Mouse (Mus musculus) limb, embryonic 14.5 days (tissue): ENCODE measurements around the gene Prkn. TPM values are rescaled to one million over a fixed set of nuclear protein-coding genes. Genes with fewer than 3 reads are reported as not detected.

ENCODE experiments used
- ATAC-seq: fragments of 200-750 bp; cut with Nextera tagmentation; 2 replicates; pipeline ENCODE4 v1.8.0; 2017; ENCODE audit warnings: low read depth, moderate number of reproducible peaks, moderate TSS enrichment; ENCODE audit not compliant: low FRiP score
- DNase-seq: peaks from one replicate; pipeline ENCODE4 v3.0.0-alpha.2; 2015; ENCODE audit warnings: low spot score
- H3K27ac ChIP-seq: fragments of 300-500 bp; sonication (generic); replicated peaks from 2 replicates; pipeline ENCODE4 v1.5.1; 2014; ENCODE audit warnings: low read depth, mild to moderate bottlenecking, low read length, moderate library complexity, mixed read lengths
- H3K27me3 ChIP-seq: fragments of 300-500 bp; sonication (generic); 2 replicates; pipeline ENCODE4 v1.6.1; 2014; ENCODE audit warnings: low read length, mixed read lengths; ENCODE audit not compliant: control insufficient read depth, insufficient read depth
- H3K36me3 ChIP-seq: fragments of 300-500 bp; sonication (generic); 2 replicates; pipeline ENCODE4 v1.6.1; 2014; ENCODE audit warnings: mild to moderate bottlenecking, low read length, moderate library complexity, mixed read lengths; ENCODE audit not compliant: control insufficient read depth, insufficient read depth
- H3K4me1 ChIP-seq: fragments of 300-500 bp; sonication (generic); 2 replicates; pipeline ENCODE4 v1.6.1; 2014; ENCODE audit warnings: antibody characterized with exemption, low read length, mixed read lengths; ENCODE audit not compliant: control insufficient read depth, insufficient read depth
- H3K4me2 ChIP-seq: fragments of 300-500 bp; sonication (generic); replicated peaks from 2 replicates; pipeline ENCODE4 v1.6.1; 2014; ENCODE audit warnings: low read depth, mild to moderate bottlenecking, low read length, moderate library complexity; ENCODE audit not compliant: severe bottlenecking
- H3K4me3 ChIP-seq: fragments of 300-500 bp; sonication (generic); replicated peaks from 2 replicates; pipeline ENCODE4 v1.5.1; 2014; ENCODE audit warnings: low read length
- H3K9ac ChIP-seq: fragments of 300-500 bp; sonication (generic); 2 replicates; pipeline ENCODE4 v1.6.1; 2014; ENCODE audit warnings: mild to moderate bottlenecking, low read depth, low read length, moderate library complexity; ENCODE audit not compliant: severe bottlenecking
- H3K9me3 ChIP-seq: fragments of 300-500 bp; sonication (generic); 2 replicates; pipeline ENCODE4 v1.6.1; 2016; ENCODE audit warnings: low read length; ENCODE audit not compliant: control insufficient read depth
- POLR2A ChIP-seq: fragments of 200-500 bp; IDR thresholded peaks from 2 replicates; pipeline ENCODE4 v1.8.0; 2012; ENCODE audit warnings: inconsistent platforms, mild to moderate bottlenecking, moderate library complexity, borderline replicate concordance; ENCODE audit not compliant: insufficient read depth, insufficient read length; ENCODE audit errors: extremely low read depth
- WGBS: fragments of 180-500 bp; shearing (Covaris S2); extraction: QIAGEN DNeasy Blood & Tissue Kit; methylation state at CpG from one replicate; pipeline ENCODE4 v1.1.7; 2014; 5-methylcytosine and 5-hydroxymethylcytosine counted together
- polyA plus RNA-seq, 2 experiments: library from polyadenylated mRNA; depleted of rRNA in 1 of 2; stranded (reverse) in 1 of 2; unstranded in 1 of 2; fragments of >200 nt; fragmentation: Nextera tagmentation in 1 of 2; extraction: Ambion mirVana in 1 of 2; gene quantifications; 2 replicates each; pipeline versions ENCODE4 v1.2.1 to v1.2.3; 2012 to 2014

Gene Prkn
- polyA plus RNA-seq, 2 experiments: 2.3 to 2.7 TPM

- no peak overlapping the region for H3K9ac ChIP-seq
- no peak for TF ChIP-seq POLR2A
- H3K4me1 ChIP-seq: no peaks in the 10 kb centered on the region
- no peaks in the 10 kb centered on the region for H3K27me3 ChIP-seq
- no peak for ATAC-seq
- no peak overlapping the region for H3K4me2 ChIP-seq
- no peaks in the 10 kb centered on the region for H3K9me3 ChIP-seq
- H3K27ac ChIP-seq: no peak overlapping the region
- no peak for DNase-seq
- no peak overlapping the region for H3K4me3 ChIP-seq
- WGBS: 53% methylated on average over 8 of the region's 8 CpGs
- no peaks in the 10 kb centered on the region for H3K36me3 ChIP-seq
These were observed 979.3 kb downstream of the Prkn start for GRCm38 (mm10) chr17:11819506-11819905.

GRCm38 (mm10) chr17:11820757-11821156, 980.6 kb downstream of the Prkn start:
- no peaks in the 10 kb centered on the region for H3K9me3 ChIP-seq
- H3K4me2 ChIP-seq: no peak overlapping the region
- no peak overlapping the region for H3K9ac ChIP-seq
- WGBS: 90% methylated on average over 4 of the region's 4 CpGs
- no peaks in the 10 kb centered on the region for H3K4me1 ChIP-seq
- DNase-seq: no peak
- TF ChIP-seq POLR2A: no peak
- no peak overlapping the region for H3K27ac ChIP-seq
- H3K4me3 ChIP-seq: no peak overlapping the region
- H3K36me3 ChIP-seq: no peaks in the 10 kb centered on the region
- ATAC-seq: no peak
- no peaks in the 10 kb centered on the region for H3K27me3 ChIP-seq

GRCm38 (mm10) chr17:11829501-11829900, 989.3 kb downstream of the Prkn start:
- ATAC-seq: no peak
- H3K4me1 ChIP-seq: no peaks in the 10 kb centered on the region
- no peak for TF ChIP-seq POLR2A
- 53% methylated on average over 3 of the region's 3 CpGs for WGBS
- H3K4me3 ChIP-seq: no peak overlapping the region
- no peaks in the 10 kb centered on the region for H3K27me3 ChIP-seq
- H3K36me3 ChIP-seq: no peaks in the 10 kb centered on the region
- H3K9ac ChIP-seq: no peak overlapping the region
- H3K4me2 ChIP-seq: no peak overlapping the region
- H3K9me3 ChIP-seq: no peaks in the 10 kb centered on the region
- no peak for DNase-seq
- no peak overlapping the region for H3K27ac ChIP-seq

- H3K27me3 ChIP-seq: no peaks in the 10 kb centered on the region
- no peak overlapping the region for H3K27ac ChIP-seq
- ATAC-seq (no peak), DNase-seq (no peak)
- no peak overlapping the region for H3K4me3 ChIP-seq
- no peak overlapping the region for H3K9ac ChIP-seq
- H3K4me1 ChIP-seq: no peaks in the 10 kb centered on the region
- H3K36me3 ChIP-seq: no peaks in the 10 kb centered on the region
- WGBS: 87% methylated on average over 3 of the region's 3 CpGs
- H3K9me3 ChIP-seq: no peaks in the 10 kb centered on the region
- H3K4me2 ChIP-seq: no peak overlapping the region
- no peak for TF ChIP-seq POLR2A
These were observed 996.9 kb downstream of the Prkn start for GRCm38 (mm10) chr17:11837121-11837520.

- no peak overlapping the region for H3K4me3 ChIP-seq
- no peak for ATAC-seq
- no peak for TF ChIP-seq POLR2A
These were observed 1004.3 kb downstream of the Prkn start for GRCm38 (mm10) chr17:11844436-11844835.

GRCm38 (mm10) chr17:11844989-11845388, 1004.8 kb downstream of the Prkn start:
- H3K4me2 ChIP-seq: no peak overlapping the region
- no peak overlapping the region for H3K27ac ChIP-seq
- 92% methylated on average over 3 of the region's 3 CpGs for WGBS
- H3K4me3 ChIP-seq: no peak overlapping the region
- H3K4me1 ChIP-seq: no peaks in the 10 kb centered on the region
- no peak overlapping the region for H3K9ac ChIP-seq
- H3K36me3 ChIP-seq: no peaks in the 10 kb centered on the region
- no peaks in the 10 kb centered on the region for H3K27me3 ChIP-seq
- ATAC-seq: no peak
- no peaks in the 10 kb centered on the region for H3K9me3 ChIP-seq
- DNase-seq: no peak
- TF ChIP-seq POLR2A: no peak

More at GRCm38 (mm10) chr17:11844436-11844835, 1004.3 kb downstream of the Prkn start:
- no peak for DNase-seq
- WGBS: 89% methylated on average over 4 of the region's 4 CpGs
- Histone ChIP-seq H3K27me3 (no peaks in the 10 kb centered on the region), H3K4me1 (no peaks in the 10 kb centered on the region), H3K4me2 (no peak overlapping the region), H3K36me3 (no peaks in the 10 kb centered on the region), H3K9me3 (no peaks in the 10 kb centered on the region), H3K9ac (no peak overlapping the region), H3K27ac (no peak overlapping the region)
